Mouse (Mus musculus) lung, embryonic 14.5 days (tissue): Measurements from ENCODE around the gene Csrp1. TPM values are rescaled to one million over a fixed set of nuclear protein-coding genes. Genes with fewer than 3 reads are reported as not detected.

Experiments used
- ATAC-seq: fragments of 200-750 bp; cut with Nextera tagmentation; 2 replicates; pipeline ENCODE4 v1.8.0; 2017; ENCODE audit warnings: mild to moderate bottlenecking, moderate TSS enrichment, moderate library complexity; ENCODE audit not compliant: insufficient read depth
- DNase-seq: peaks from one replicate; pipeline ENCODE4 v3.0.0-alpha.2; 2015
- H3K27ac ChIP-seq: fragments of 300-500 bp; sonication (generic); 2 replicates; pipeline ENCODE4 v1.5.1; 2014; ENCODE audit warnings: low read depth, mild to moderate bottlenecking, moderate library complexity
- H3K27me3 ChIP-seq: fragments of 300-500 bp; sonication (generic); 2 replicates; pipeline ENCODE4 v1.6.1; 2014; ENCODE audit warnings: low read length, control low read depth; ENCODE audit not compliant: insufficient read depth
- H3K36me3 ChIP-seq: fragments of 300-500 bp; sonication (generic); 2 replicates; pipeline ENCODE4 v1.6.1; 2014; ENCODE audit warnings: control low read depth; ENCODE audit not compliant: insufficient read depth
- H3K4me1 ChIP-seq: fragments of 300-500 bp; sonication (generic); 2 replicates; pipeline ENCODE4 v1.6.1; 2014; ENCODE audit warnings: antibody characterized with exemption, control low read depth; ENCODE audit not compliant: insufficient read depth
- H3K4me2 ChIP-seq: fragments of 300-500 bp; sonication (generic); 2 replicates; pipeline ENCODE4 v1.6.1; 2014; ENCODE audit warnings: mild to moderate bottlenecking
- H3K4me3 ChIP-seq: fragments of 300-500 bp; sonication (generic); 2 replicates; pipeline ENCODE4 v1.5.1; 2014; ENCODE audit warnings: low read depth, low read length
- H3K9ac ChIP-seq: fragments of 300-500 bp; sonication (generic); 2 replicates; pipeline ENCODE4 v1.6.1; 2014
- H3K9me3 ChIP-seq: fragments of 300-500 bp; sonication (generic); 2 replicates; pipeline ENCODE4 v1.6.1; 2016; ENCODE audit warnings: low read depth, low read length, control low read depth
- CTCF ChIP-seq: IDR thresholded peaks from 2 replicates; pipeline ENCODE4 v1.5.1; 2016; ENCODE audit warnings: antibody characterized with exemption, low read depth
- WGBS: fragments of 180-500 bp; shearing (Covaris S2); extraction: QIAGEN DNeasy Blood & Tissue Kit; methylation state at CpG from one replicate; pipeline ENCODE4 v1.1.7; 2014; 5-methylcytosine and 5-hydroxymethylcytosine counted together
- polyA plus RNA-seq: library from polyadenylated mRNA; unstranded; fragments of >200 nt; fragmentation: Nextera tagmentation; extraction: Ambion mirVana; gene quantifications from 2 replicates; pipeline ENCODE4 v1.2.1, GENCODE M21; 2014

Gene Csrp1
- polyA plus RNA-seq, 1 experiment from 2014 or later: 297 TPM

- peak overlapping the region; percentile 67; the same call in 1 of the 2 replicates for H3K4me2 ChIP-seq
- H3K27me3 ChIP-seq: no peaks in the 10 kb centered on the region
Measured at GRCm38 (mm10) chr1:135698046-135698445, 21.8 kb upstream of the Csrp1 start.

GRCm38 (mm10) chr1:135698451-135698921 lies 21.4 kb upstream of the Csrp1 start:
- peak; percentile 26 for DNase-seq
- no peak for TF ChIP-seq CTCF
- 0 out of 2 replicates have a peak, but pooled peaks have one; percentile 4 for ATAC-seq

More at GRCm38 (mm10) chr1:135698046-135698445, 21.8 kb upstream of the Csrp1 start:
- DNase-seq (peak; percentile 53), ATAC-seq (peak; percentile 15; the same call in 1 of the 2 replicates)
- no peak for TF ChIP-seq CTCF
- Histone ChIP-seq H3K4me1 (peaks cover 7% of the 10 kb centered on the region), H3K36me3 (no peaks in the 10 kb centered on the region), H3K9me3 (no peaks in the 10 kb centered on the region), H3K4me3 (no peak overlapping the region), H3K9ac (no peak overlapping the region), H3K27ac (no peak overlapping the region)
- 27% methylated on average over 6 of the region's 6 CpGs for WGBS

GRCm38 (mm10) chr1:135698996-135699705 lies 20.7 kb upstream of the Csrp1 start:
- Histone ChIP-seq H3K4me3 (peak overlapping the region; percentile 26), H3K27ac (no peak overlapping the region), H3K4me1 (peaks cover 7% of the 10 kb centered on the region), H3K9ac (0 out of 2 replicates have a peak overlapping the region, but pooled peaks have one; percentile 11), H3K27me3 (no peaks in the 10 kb centered on the region), H3K4me2 (peak overlapping the region; percentile 67), H3K36me3 (no peaks in the 10 kb centered on the region), H3K9me3 (no peaks in the 10 kb centered on the region)
- 2% methylated on average over 29 of the region's 29 CpGs for WGBS
- ATAC-seq: peak; percentile 63
- TF ChIP-seq CTCF: peak; percentile 92
- DNase-seq: peak; percentile 91

More at GRCm38 (mm10) chr1:135698451-135698921, 21.4 kb upstream of the Csrp1 start:
- Histone ChIP-seq H3K9ac (no peak overlapping the region), H3K4me2 (peak overlapping the region; percentile 67), H3K36me3 (no peaks in the 10 kb centered on the region), H3K27me3 (no peaks in the 10 kb centered on the region), H3K27ac (no peak overlapping the region), H3K4me3 (no peak overlapping the region), H3K9me3 (no peaks in the 10 kb centered on the region), H3K4me1 (peaks cover 7% of the 10 kb centered on the region)
- 9% methylated on average over 11 of the region's 11 CpGs for WGBS

GRCm38 (mm10) chr1:135699892-135700291 lies 20.0 kb upstream of the Csrp1 start:
- no peaks in the 10 kb centered on the region for H3K36me3 ChIP-seq
- WGBS: 44% methylated on average over 2 of the region's 2 CpGs
- H3K4me3 ChIP-seq: no peak overlapping the region
- peak overlapping the region; percentile 67; the same call in 1 of the 2 replicates for H3K4me2 ChIP-seq
- H3K4me1 ChIP-seq: peaks cover 7% of the 10 kb centered on the region
- DNase-seq: no peak
- no peak overlapping the region for H3K9ac ChIP-seq
- H3K27ac ChIP-seq: no peak overlapping the region
- no peaks in the 10 kb centered on the region for H3K27me3 ChIP-seq
- TF ChIP-seq CTCF: no peak
- no peaks in the 10 kb centered on the region for H3K9me3 ChIP-seq
- ATAC-seq: no peak

GRCm38 (mm10) chr1:135700605-135701004 lies 19.3 kb upstream of the Csrp1 start:
- H3K4me2 ChIP-seq: no peak overlapping the region
- ATAC-seq (peak; percentile 50; the same call in 1 of the 2 replicates), DNase-seq (peak; percentile 96)
- no peak overlapping the region for H3K27ac ChIP-seq
- H3K9ac ChIP-seq: no peak overlapping the region
- no peak overlapping the region for H3K4me3 ChIP-seq
- H3K9me3 ChIP-seq: no peaks in the 10 kb centered on the region
- H3K36me3 ChIP-seq: no peaks in the 10 kb centered on the region
- no peaks in the 10 kb centered on the region for H3K27me3 ChIP-seq
- under 1% methylated on average over 7 of the region's 7 CpGs for WGBS
- H3K4me1 ChIP-seq: peaks cover 7% of the 10 kb centered on the region
- peak; percentile 97 for TF ChIP-seq CTCF

GRCm38 (mm10) chr1:135701314-135701713 lies 18.5 kb upstream of the Csrp1 start:
- Histone ChIP-seq H3K9ac (no peak overlapping the region), H3K4me1 (peaks cover 7% of the 10 kb centered on the region), H3K36me3 (no peaks in the 10 kb centered on the region), H3K9me3 (no peaks in the 10 kb centered on the region), H3K27me3 (no peaks in the 10 kb centered on the region), H3K4me3 (no peak overlapping the region), H3K4me2 (no peak overlapping the region), H3K27ac (no peak overlapping the region)
- WGBS: 32% methylated on average over 3 of the region's 3 CpGs
- no peak for ATAC-seq
- no peak for TF ChIP-seq CTCF
- DNase-seq: no peak

GRCm38 (mm10) chr1:135702722-135703121 lies 17.1 kb upstream of the Csrp1 start:
- TF ChIP-seq CTCF: no peak
- no peak overlapping the region for H3K4me2 ChIP-seq
- no peak overlapping the region for H3K9ac ChIP-seq
- no peak for DNase-seq
- no peaks in the 10 kb centered on the region for H3K9me3 ChIP-seq
- no peaks in the 10 kb centered on the region for H3K36me3 ChIP-seq
- no peak overlapping the region for H3K27ac ChIP-seq
- H3K27me3 ChIP-seq: no peaks in the 10 kb centered on the region
- no peak overlapping the region for H3K4me3 ChIP-seq
- WGBS: 42% methylated on average over 2 of the region's 2 CpGs
- ATAC-seq: no peak
- H3K4me1 ChIP-seq: peaks cover 7% of the 10 kb centered on the region
